Mouse (Mus musculus) heart, embryonic 15.5 days (tissue): Measurements from ENCODE around the gene Amer3. TPM values are rescaled to one million over a fixed set of nuclear protein-coding genes. Genes with fewer than 3 reads are reported as not detected.
"Not testable (repeated sequence)": the region's sequence is repeated elsewhere in the genome, so short reads cannot be mapped to it uniquely, and the experiment has no call there.

Experiments used
- ATAC-seq: fragments of 200-750 bp; cut with Nextera tagmentation; replicated peaks from 2 replicates; pipeline ENCODE4 v1.8.0; 2017; ENCODE audit warnings: low read depth, moderate TSS enrichment; ENCODE audit not compliant: insufficient number of reproducible peaks, insufficient read depth, low FRiP score
- H3K27ac ChIP-seq: fragments of 300-500 bp; sonication (generic); 2 replicates; pipeline ENCODE4 v1.5.1; 2015; ENCODE audit warnings: mild to moderate bottlenecking, inconsistent platforms
- H3K27me3 ChIP-seq: fragments of 300-500 bp; sonication (generic); 2 replicates; pipeline ENCODE4 v1.6.1; 2015; ENCODE audit warnings: inconsistent platforms
- H3K36me3 ChIP-seq: fragments of 300-500 bp; sonication (generic); 2 replicates; pipeline ENCODE4 v1.6.1; 2015; ENCODE audit warnings: mild to moderate bottlenecking, inconsistent platforms
- H3K4me1 ChIP-seq: fragments of 300-500 bp; sonication (generic); replicated peaks from 2 replicates; pipeline ENCODE4 v1.6.1; 2015; ENCODE audit warnings: inconsistent platforms
- H3K4me2 ChIP-seq: fragments of 300-500 bp; sonication (generic); 2 replicates; pipeline ENCODE4 v1.6.1; 2015; ENCODE audit warnings: inconsistent platforms, mild to moderate bottlenecking, moderate library complexity
- H3K4me3 ChIP-seq: fragments of 300-500 bp; sonication (generic); 2 replicates; pipeline ENCODE4 v1.5.1; 2015; ENCODE audit warnings: mild to moderate bottlenecking, inconsistent platforms
- H3K9ac ChIP-seq: fragments of 300-500 bp; sonication (generic); 2 replicates; pipeline ENCODE4 v1.6.1; 2015; ENCODE audit warnings: mild to moderate bottlenecking, inconsistent platforms
- H3K9me3 ChIP-seq: fragments of 300-500 bp; sonication (generic); replicated peaks from 2 replicates; pipeline ENCODE4 v1.6.1; 2016; ENCODE audit warnings: inconsistent platforms
- WGBS: fragments of 180-500 bp; shearing (Covaris S2); methylation state at CpG from one replicate; pipeline ENCODE4 v1.1.7; 2015; ENCODE audit warnings: mixed read lengths; 5-methylcytosine and 5-hydroxymethylcytosine counted together
- polyA plus RNA-seq: library from polyadenylated mRNA; unstranded; fragments of >200 nt; fragmentation: Nextera tagmentation; extraction: Ambion mirVana; gene quantifications from 2 replicates; pipeline ENCODE4 v1.2.1, GENCODE M21; 2015

Gene Amer3
- polyA plus RNA-seq = 0.04 and 0.19 TPM in 2 replicates

DNA sequence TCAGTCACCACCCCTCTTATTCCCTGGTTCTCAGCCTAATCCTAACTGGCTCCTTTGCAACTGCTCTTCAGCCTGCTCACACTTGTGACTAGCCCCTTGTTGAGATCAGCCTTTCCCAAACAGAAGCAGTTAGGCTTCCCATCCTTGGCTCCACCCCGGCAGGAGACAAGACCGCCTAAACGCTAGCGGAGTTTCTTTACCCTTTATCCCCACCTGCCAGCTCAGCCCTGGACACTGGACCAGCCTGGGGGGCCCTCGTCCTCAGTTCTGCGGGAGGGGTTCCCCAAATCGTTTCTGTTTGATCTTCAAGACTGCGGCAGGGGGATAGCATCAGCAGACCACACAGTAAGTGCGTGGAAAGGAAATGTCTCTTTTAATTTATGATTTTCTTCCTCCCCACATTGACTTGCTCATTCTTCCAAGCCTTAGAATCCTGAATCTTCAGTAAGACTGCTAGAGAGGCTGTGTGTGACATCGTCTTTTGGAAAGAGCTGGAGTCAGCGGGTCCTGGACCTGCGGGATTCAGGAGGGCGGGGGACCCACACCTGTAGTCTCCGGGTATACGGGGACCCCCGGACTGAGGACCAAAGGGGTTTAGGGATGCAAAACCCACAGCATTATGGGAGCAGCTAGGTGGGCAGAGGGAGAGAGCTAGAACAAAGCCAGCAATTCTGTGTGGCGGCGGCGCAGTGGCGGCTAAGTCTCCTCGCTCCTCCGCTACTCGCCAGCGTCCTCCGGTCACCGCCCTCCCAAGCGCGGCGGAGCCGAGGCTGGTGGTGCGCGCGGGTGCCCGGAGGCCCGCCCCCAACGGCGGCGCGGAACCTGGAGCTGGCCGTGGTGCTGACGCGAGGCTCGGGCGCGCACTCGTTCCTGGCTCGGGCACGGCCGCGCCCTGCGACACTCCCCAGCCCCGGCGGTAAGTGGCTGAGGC, at the start of gene Amer3:
TSS of gene Amer3 (plus strand) at position 807 of the 931 bp plus-strand sequence.
- Histone ChIP-seq H3K9ac (0 out of 2 replicates have a peak within 1 kb of the TSS, but pooled peaks have one; percentile 18), H3K4me2 (peak within 1 kb of the TSS; percentile 72), H3K27ac (no peak within 1 kb of the TSS), H3K9me3 (no peaks in the 10 kb centered on the region), H3K4me1 (peaks cover 11% of the 10 kb centered on the region), H3K36me3 (no peaks in the 10 kb centered on the region), H3K4me3 (peak within 1 kb of the TSS; percentile 43), H3K27me3 (peaks cover 39% of the 10 kb centered on the region)
- under 1% methylated on average over 53 of the region's 53 CpGs for WGBS
- ATAC-seq = peak; percentile 78

DNA sequence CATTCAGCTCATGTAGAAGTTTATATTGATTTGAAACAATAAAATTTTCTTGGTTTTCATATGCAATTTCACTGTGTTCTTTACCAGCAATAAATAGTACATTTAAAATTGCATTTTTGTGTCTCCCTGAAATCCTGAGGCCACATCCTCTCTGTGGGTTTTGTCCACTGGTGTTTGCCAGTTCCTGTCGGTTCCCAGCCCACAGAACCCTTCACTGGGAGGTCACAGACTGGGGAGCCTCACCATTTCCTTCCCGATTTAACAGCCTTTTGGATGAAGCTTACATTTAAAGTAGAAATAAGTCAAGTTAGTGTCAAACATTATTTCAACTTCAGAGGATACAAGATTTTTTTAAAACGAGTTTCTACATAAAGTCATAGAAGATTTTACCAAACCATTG, 44.9 kb upstream of the Amer3 start:
- WGBS = 27% methylated on average over 3 of the region's 3 CpGs
- ATAC-seq, H3K27ac ChIP-seq: not testable (repeated sequence)

GRCm38 (mm10) chr1:34535043-34535698, 44.3 kb upstream of the Amer3 start, which contains the start of gene Cfc1:
Cfc1 (plus strand) TSS chr1:34535648.
- 17% methylated on average over 7 of the region's 7 CpGs for WGBS
- peak within 1 kb of the TSS; percentile 13 for H3K4me3 ChIP-seq
- not testable (repeated sequence) for ATAC-seq

More for the DNA sequence above, 44.9 kb upstream of the Amer3 start:
- H3K4me3 ChIP-seq, H3K4me2 ChIP-seq, H3K36me3 ChIP-seq, H3K9ac ChIP-seq, H3K9me3 ChIP-seq: not testable (repeated sequence)
- Histone ChIP-seq H3K4me1 (peaks cover 11% of the 10 kb centered on the region), H3K27me3 (peaks cover 24% of the 10 kb centered on the region)

DNA sequence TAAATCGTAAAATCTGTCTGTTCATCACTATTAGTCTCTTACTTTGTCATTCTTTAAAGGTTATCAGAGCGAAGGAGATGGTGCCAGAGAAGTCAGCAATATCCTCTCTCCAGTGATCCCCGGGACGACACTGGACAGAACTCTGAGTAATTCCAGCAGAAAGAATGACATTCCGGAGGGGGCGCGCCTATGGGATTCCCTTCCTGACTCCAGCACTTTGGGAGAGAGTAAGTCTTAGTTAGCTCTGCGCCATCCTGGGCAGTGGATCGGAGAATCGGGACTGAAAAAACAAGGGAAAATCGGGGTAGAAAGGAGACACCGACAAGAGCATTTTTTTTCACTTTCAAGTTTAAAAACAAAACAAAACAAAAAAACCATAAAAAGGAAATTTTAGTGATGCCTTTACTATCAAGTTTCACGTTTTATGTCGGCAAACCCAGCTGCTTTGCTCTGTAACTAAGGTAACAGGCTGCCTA, 43.1 kb upstream of the Amer3 start:
- Histone ChIP-seq H3K27me3 (peaks cover 24% of the 10 kb centered on the region), H3K9me3 (no peaks in the 10 kb centered on the region), H3K4me3 (peak overlapping the region; percentile 13), H3K36me3 (no peaks in the 10 kb centered on the region), H3K4me2 (peak overlapping the region; percentile 52), H3K4me1 (peaks cover 11% of the 10 kb centered on the region), H3K9ac (no peak overlapping the region), H3K27ac (no peak overlapping the region)
- 2% methylated on average over 14 of the region's 14 CpGs for WGBS
- no peak for ATAC-seq

More at GRCm38 (mm10) chr1:34535043-34535698, 44.3 kb upstream of the Amer3 start, which contains the start of gene Cfc1:
- Histone ChIP-seq H3K4me1 (peaks cover 11% of the 10 kb centered on the region), H3K27me3 (peaks cover 24% of the 10 kb centered on the region), H3K4me2 (peak within 1 kb of the TSS; percentile 52)
- not testable (repeated sequence) for H3K9me3 ChIP-seq, H3K27ac ChIP-seq, H3K9ac ChIP-seq, H3K36me3 ChIP-seq

- WGBS = 9% methylated on average over 16 of the region's 16 CpGs
- Histone ChIP-seq H3K36me3 (no peaks in the 10 kb centered on the region), H3K4me3 (peak overlapping the region; percentile 13; the same call in 1 of the 2 replicates), H3K9me3 (no peaks in the 10 kb centered on the region), H3K4me1 (peaks cover 11% of the 10 kb centered on the region), H3K9ac (no peak overlapping the region), H3K27me3 (peaks cover 24% of the 10 kb centered on the region), H3K4me2 (peak overlapping the region; percentile 52), H3K27ac (no peak overlapping the region)
- 0 out of 2 replicates have a peak, but pooled peaks have one; percentile 20 for ATAC-seq
Measured at GRCm38 (mm10) chr1:34536767-34537485, 42.5 kb upstream of the Amer3 start.

DNA sequence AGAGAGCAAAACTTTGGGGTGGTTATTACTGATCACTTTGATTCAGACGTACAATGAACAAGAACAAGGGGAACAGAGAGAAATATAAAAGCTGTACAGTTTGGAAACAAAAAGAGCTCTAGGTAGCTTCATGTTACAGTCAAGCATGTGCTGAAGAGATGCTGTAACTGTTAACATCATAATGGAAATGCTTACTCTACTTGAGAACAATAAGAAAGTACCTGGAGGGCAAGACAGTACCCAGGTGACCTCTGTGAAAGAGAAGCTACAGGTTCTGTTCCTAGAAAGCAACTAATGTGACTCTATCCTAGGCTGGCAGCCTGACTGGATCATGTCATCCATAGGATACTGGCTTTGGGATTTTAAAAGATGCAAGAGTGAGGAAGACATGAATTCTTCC, 32.4 kb upstream of the Amer3 start:
- no peak overlapping the region for H3K4me3 ChIP-seq
- no peaks in the 10 kb centered on the region for H3K9me3 ChIP-seq
- 64% methylated on average over 1 of the region's 1 CpGs for WGBS
- H3K27me3 ChIP-seq = no peaks in the 10 kb centered on the region
- no peak overlapping the region for H3K27ac ChIP-seq
- no peak for ATAC-seq
- no peaks in the 10 kb centered on the region for H3K4me1 ChIP-seq
- no peak overlapping the region for H3K4me2 ChIP-seq
- H3K9ac ChIP-seq = no peak overlapping the region
- H3K36me3 ChIP-seq = no peaks in the 10 kb centered on the region

- 97% methylated on average over 1 of the region's 1 CpGs for WGBS
- H3K4me2 ChIP-seq = no peak overlapping the region
- H3K9me3 ChIP-seq = no peaks in the 10 kb centered on the region
- H3K27ac ChIP-seq = no peak overlapping the region
- ATAC-seq = no peak
- H3K4me1 ChIP-seq = no peaks in the 10 kb centered on the region
- no peak overlapping the region for H3K9ac ChIP-seq
- no peaks in the 10 kb centered on the region for H3K27me3 ChIP-seq
- no peak overlapping the region for H3K4me3 ChIP-seq
- H3K36me3 ChIP-seq = no peaks in the 10 kb centered on the region
Measured at GRCm38 (mm10) chr1:34553690-34554089, 25.8 kb upstream of the Amer3 start.

- Histone ChIP-seq H3K4me1 (no peaks in the 10 kb centered on the region), H3K27ac (no peak overlapping the region), H3K9me3 (no peaks in the 10 kb centered on the region), H3K4me3 (no peak overlapping the region), H3K9ac (no peak overlapping the region), H3K36me3 (no peaks in the 10 kb centered on the region), H3K27me3 (no peaks in the 10 kb centered on the region), H3K4me2 (no peak overlapping the region)
- 78% methylated on average over 7 of the region's 7 CpGs for WGBS
- no peak for ATAC-seq
Measured at GRCm38 (mm10) chr1:34554275-34554674, 25.2 kb upstream of the Amer3 start.

GRCm38 (mm10) chr1:34560843-34561242, 18.6 kb upstream of the Amer3 start, which contains the start of gene Prss40:
Prss40 (minus strand) TSS chr1:34560943.
- H3K27me3 ChIP-seq = no peaks in the 10 kb centered on the region
- ATAC-seq = no peak
- no peak within 1 kb of the TSS for H3K4me3 ChIP-seq
- H3K9ac ChIP-seq = no peak within 1 kb of the TSS
- no peaks in the 10 kb centered on the region for H3K4me1 ChIP-seq
- no peaks in the 10 kb centered on the region for H3K36me3 ChIP-seq
- no peak within 1 kb of the TSS for H3K4me2 ChIP-seq
- H3K9me3 ChIP-seq = no peaks in the 10 kb centered on the region
- 83% methylated on average over 15 of the region's 15 CpGs for WGBS
- no peak within 1 kb of the TSS for H3K27ac ChIP-seq

- no peak overlapping the region for H3K4me2 ChIP-seq
- H3K9me3 ChIP-seq = no peaks in the 10 kb centered on the region
- no peaks in the 10 kb centered on the region for H3K36me3 ChIP-seq
- no peaks in the 10 kb centered on the region for H3K4me1 ChIP-seq
- no peak overlapping the region for H3K9ac ChIP-seq
- no peak overlapping the region for H3K4me3 ChIP-seq
- no peak overlapping the region for H3K27ac ChIP-seq
- no peak for ATAC-seq
- WGBS = 65% methylated on average over 8 of the region's 8 CpGs
- no peaks in the 10 kb centered on the region for H3K27me3 ChIP-seq
Measured at GRCm38 (mm10) chr1:34564383-34565045, 14.9 kb upstream of the Amer3 start.
